Mouse (Mus musculus) embryonic fibroblast, embryonic 13.5 days (primary cell): ENCODE data around the gene D330020A13Rik. TPM values are rescaled to one million over a fixed set of nuclear protein-coding genes. Genes with fewer than 3 reads are reported as not detected.

Source experiments
- H3K27ac ChIP-seq: 2 replicates; pipeline ENCODE4 v1.5.1; 2012; ENCODE audit warnings: low read length, control low read depth, inconsistent platforms; ENCODE audit not compliant: insufficient read depth
- H3K4me1 ChIP-seq: 2 replicates; pipeline ENCODE4 v1.6.1; 2011; ENCODE audit warnings: low read length; ENCODE audit not compliant: control insufficient read depth, insufficient read depth
- H3K4me3 ChIP-seq: 2 replicates; pipeline ENCODE4 v1.5.1; 2011; ENCODE audit warnings: mild to moderate bottlenecking, control low read depth, low read length; ENCODE audit not compliant: insufficient read depth
- CTCF ChIP-seq: IDR thresholded peaks from 2 replicates; pipeline ENCODE4 v1.5.1; 2011; ENCODE audit warnings: mild to moderate bottlenecking, control low read depth, low read length, moderate library complexity, borderline replicate concordance; ENCODE audit not compliant: insufficient read depth
- POLR2A ChIP-seq: IDR thresholded peaks from 2 replicates; pipeline ENCODE4 v1.6.1; 2011; ENCODE audit warnings: low read depth, mild to moderate bottlenecking, control low read depth, low read length, moderate library complexity
- polyA plus RNA-seq: library from polyadenylated mRNA; stranded (reverse); fragments of >200 nt; gene quantifications from 2 replicates; pipeline ENCODE4 v1.2.4, GENCODE M21; 2011; ENCODE audit warnings: low read depth; ENCODE audit not compliant: missing spikeins, insufficient read length

Gene D330020A13Rik
- polyA plus RNA-seq, 1 experiment = not detected

- H3K4me1 ChIP-seq = no peaks in the 10 kb centered on the region
- no peak overlapping the region for H3K4me3 ChIP-seq
- no peak overlapping the region for H3K27ac ChIP-seq
- TF ChIP-seq POLR2A = no peak
- no peak for TF ChIP-seq CTCF
Measured at GRCm38 (mm10) chr6:120262886-120263531, 31.2 kb upstream of the D330020A13Rik start.

- no peak overlapping the region for H3K27ac ChIP-seq
- TF ChIP-seq POLR2A (no peak), CTCF (no peak)
- H3K4me1 ChIP-seq = no peaks in the 10 kb centered on the region
- H3K4me3 ChIP-seq = no peak overlapping the region
Measured at GRCm38 (mm10) chr6:120263608-120264007, 30.6 kb upstream of the D330020A13Rik start.

- TF ChIP-seq POLR2A (no peak), CTCF (no peak)
- no peak overlapping the region for H3K4me3 ChIP-seq
- H3K27ac ChIP-seq = no peak overlapping the region
- H3K4me1 ChIP-seq = no peaks in the 10 kb centered on the region
Measured at GRCm38 (mm10) chr6:120264151-120264550, 30.0 kb upstream of the D330020A13Rik start.

GRCm38 (mm10) chr6:120274181-120274580, 20.0 kb upstream of the D330020A13Rik start:
- H3K27ac ChIP-seq = no peak overlapping the region
- no peaks in the 10 kb centered on the region for H3K4me1 ChIP-seq
- TF ChIP-seq CTCF (no peak), POLR2A (no peak)
- H3K4me3 ChIP-seq = no peak overlapping the region

- TF ChIP-seq CTCF (no peak), POLR2A (no peak)
- Histone ChIP-seq H3K27ac (no peak overlapping the region), H3K4me1 (no peaks in the 10 kb centered on the region), H3K4me3 (no peak overlapping the region)
Measured at GRCm38 (mm10) chr6:120274887-120275286, 19.3 kb upstream of the D330020A13Rik start.

GRCm38 (mm10) chr6:120275301-120275700, 18.9 kb upstream of the D330020A13Rik start:
- Histone ChIP-seq H3K27ac (no peak overlapping the region), H3K4me1 (no peaks in the 10 kb centered on the region), H3K4me3 (no peak overlapping the region)
- TF ChIP-seq CTCF (no peak), POLR2A (no peak)

GRCm38 (mm10) chr6:120276874-120277449, 17.2 kb upstream of the D330020A13Rik start:
- no peak overlapping the region for H3K4me3 ChIP-seq
- TF ChIP-seq POLR2A (no peak), CTCF (no peak)

GRCm38 (mm10) chr6:120287279-120287678, 6.9 kb upstream of the D330020A13Rik start:
- H3K4me1 ChIP-seq = no peaks in the 10 kb centered on the region
- no peak overlapping the region for H3K4me3 ChIP-seq
- TF ChIP-seq POLR2A = no peak
- no peak for TF ChIP-seq CTCF
- no peak overlapping the region for H3K27ac ChIP-seq

More at GRCm38 (mm10) chr6:120276874-120277449, 17.2 kb upstream of the D330020A13Rik start:
- Histone ChIP-seq H3K27ac (no peak overlapping the region), H3K4me1 (no peaks in the 10 kb centered on the region)

GRCm38 (mm10) chr6:120288541-120288940, 5.6 kb upstream of the D330020A13Rik start:
- TF ChIP-seq POLR2A (no peak), CTCF (no peak)
- Histone ChIP-seq H3K4me1 (no peaks in the 10 kb centered on the region), H3K4me3 (no peak overlapping the region)

GRCm38 (mm10) chr6:120289430-120289829, 4.7 kb upstream of the D330020A13Rik start:
- Histone ChIP-seq H3K4me3 (no peak overlapping the region), H3K27ac (no peak overlapping the region), H3K4me1 (no peaks in the 10 kb centered on the region)
- TF ChIP-seq POLR2A = no peak
- TF ChIP-seq CTCF = no peak

More at GRCm38 (mm10) chr6:120288541-120288940, 5.6 kb upstream of the D330020A13Rik start:
- no peak overlapping the region for H3K27ac ChIP-seq
